Mouse (Mus musculus): ENCODE measurements around the gene Shisa8. TPM values are rescaled to one million over a fixed set of nuclear protein-coding genes. Genes with fewer than 3 reads are reported as not detected.

Gene Shisa8
- total and polyA plus RNA-seq, 2 experiments from 2014 or later = 2.7 to 6.3 TPM

GRCm38 (mm10) chr15:82223251-82223650, 10.6 kb upstream of the Shisa8 start:
- TF ChIP-seq CTCF (IDR thresholded peaks at IDR 0.05; ENCODE audit: low read depth) = no peak
- no peak overlapping the region for H3K4me3 ChIP-seq (ENCODE audit: low read depth, low read length)
- no peaks in the 10 kb centered on the region for H3K27me3 ChIP-seq (ENCODE audit: insufficient read depth, low read length)
- no peaks in the 10 kb centered on the region for H3K36me3 ChIP-seq (ENCODE audit: insufficient read depth)
- DNase-seq (no peak), ATAC-seq (no peak)
- WGBS = 69% methylated on average over 7 of the region's 7 CpGs
- no peak overlapping the region for H3K27ac ChIP-seq (ENCODE audit: low read depth, low read length)
- H3K4me1 ChIP-seq (ENCODE audit: insufficient read depth) = 0 out of 2 replicates have a peak, but pooled peaks cover 5% of the 10 kb centered on the region
- H3K4me2 ChIP-seq (ENCODE audit: low read depth) = no peak overlapping the region
- H3K9ac ChIP-seq = no peak overlapping the region
- H3K9me3 ChIP-seq (ENCODE audit: low read length) = no peaks in the 10 kb centered on the region

GRCm38 (mm10) chr15:82221104-82221860, 8.7 kb upstream of the Shisa8 start:
- DNase-seq (no peak), ATAC-seq (no peak)
- H3K4me1 ChIP-seq (ENCODE audit: insufficient read depth) = peaks cover 5% of the 10 kb centered on the region; the same call in 1 of the 2 replicates
- no peak overlapping the region for H3K9ac ChIP-seq
- H3K27me3 ChIP-seq (ENCODE audit: insufficient read depth, low read length) = no peaks in the 10 kb centered on the region
- H3K36me3 ChIP-seq (ENCODE audit: insufficient read depth) = no peaks in the 10 kb centered on the region
- no peak overlapping the region for H3K27ac ChIP-seq (ENCODE audit: low read depth, low read length)
- no peaks in the 10 kb centered on the region for H3K9me3 ChIP-seq (ENCODE audit: low read length)
- no peak overlapping the region for H3K4me2 ChIP-seq (ENCODE audit: low read depth)
- 62% methylated on average over 14 of the region's 14 CpGs for WGBS
- H3K4me3 ChIP-seq (ENCODE audit: low read depth, low read length) = no peak overlapping the region
- TF ChIP-seq CTCF (IDR thresholded peaks at IDR 0.05; ENCODE audit: low read depth) = peak; percentile 14; the same call in 1 of the 2 replicates

GRCm38 (mm10) chr15:82220003-82220675, 7.5 kb upstream of the Shisa8 start:
- Histone ChIP-seq H3K9me3 (ENCODE audit: low read length) (no peaks in the 10 kb centered on the region), H3K27ac (ENCODE audit: low read depth, low read length) (no peak overlapping the region), H3K27me3 (ENCODE audit: insufficient read depth, low read length) (no peaks in the 10 kb centered on the region), H3K4me3 (ENCODE audit: low read depth, low read length) (no peak overlapping the region), H3K4me2 (ENCODE audit: low read depth) (no peak overlapping the region), H3K9ac (no peak overlapping the region), H3K4me1 (ENCODE audit: insufficient read depth) (peaks cover 5% of the 10 kb centered on the region; the same call in 1 of the 2 replicates), H3K36me3 (ENCODE audit: insufficient read depth) (no peaks in the 10 kb centered on the region)
- TF ChIP-seq CTCF (IDR thresholded peaks at IDR 0.05; ENCODE audit: low read depth) = no peak
- 41% methylated on average over 11 of the region's 12 CpGs for WGBS
- ATAC-seq = no peak
- DNase-seq = no peak

- Histone ChIP-seq H3K36me3 (ENCODE audit: insufficient read depth) (no peaks in the 10 kb centered on the region), H3K27ac (ENCODE audit: low read depth, low read length) (no peak overlapping the region), H3K27me3 (ENCODE audit: insufficient read depth, low read length) (peaks cover 7% of the 10 kb centered on the region; the same call in 1 of the 2 replicates), H3K9ac (no peak overlapping the region), H3K4me2 (ENCODE audit: low read depth) (no peak overlapping the region), H3K4me3 (ENCODE audit: low read depth, low read length) (no peak overlapping the region), H3K4me1 (ENCODE audit: insufficient read depth) (peaks cover under 1% of the 10 kb centered on the region; the same call in 1 of the 2 replicates), H3K9me3 (ENCODE audit: low read length) (no peaks in the 10 kb centered on the region)
- ATAC-seq (no peak), DNase-seq (no peak)
- no peak for TF ChIP-seq CTCF (IDR thresholded peaks at IDR 0.05; ENCODE audit: low read depth)
- 81% methylated on average over 26 of the region's 26 CpGs for WGBS
Measured at GRCm38 (mm10) chr15:82218778-82219666, 6.4 kb upstream of the Shisa8 start.

- no peak overlapping the region for H3K4me2 ChIP-seq (ENCODE audit: low read depth)
- H3K4me1 ChIP-seq (ENCODE audit: insufficient read depth) = no peaks in the 10 kb centered on the region; the same call in 1 of the 2 replicates
- no peaks in the 10 kb centered on the region for H3K36me3 ChIP-seq (ENCODE audit: insufficient read depth)
- ATAC-seq (no peak), DNase-seq (no peak)
- no peak overlapping the region for H3K4me3 ChIP-seq (ENCODE audit: low read depth, low read length)
- TF ChIP-seq CTCF (IDR thresholded peaks at IDR 0.05; ENCODE audit: low read depth) = no peak
- WGBS = 35% methylated on average over 9 of the region's 9 CpGs
- no peak overlapping the region for H3K9ac ChIP-seq
- H3K9me3 ChIP-seq (ENCODE audit: low read length) = no peaks in the 10 kb centered on the region
- H3K27me3 ChIP-seq (ENCODE audit: insufficient read depth, low read length) = peaks cover 12% of the 10 kb centered on the region
- H3K27ac ChIP-seq (ENCODE audit: low read depth, low read length) = no peak overlapping the region
Measured at GRCm38 (mm10) chr15:82217980-82218379, 5.4 kb upstream of the Shisa8 start.

GRCm38 (mm10) chr15:82217039-82217438, 4.4 kb upstream of the Shisa8 start:
- H3K4me1 ChIP-seq (ENCODE audit: insufficient read depth) = no peaks in the 10 kb centered on the region; the same call in 1 of the 2 replicates
- no peaks in the 10 kb centered on the region for H3K9me3 ChIP-seq (ENCODE audit: low read length)
- H3K27me3 ChIP-seq (ENCODE audit: insufficient read depth, low read length) = peaks cover 18% of the 10 kb centered on the region
- no peak overlapping the region for H3K4me3 ChIP-seq (ENCODE audit: low read depth, low read length)
- H3K27ac ChIP-seq (ENCODE audit: low read depth, low read length) = no peak overlapping the region
- 22% methylated on average over 7 of the region's 7 CpGs for WGBS
- no peaks in the 10 kb centered on the region for H3K36me3 ChIP-seq (ENCODE audit: insufficient read depth)
- ATAC-seq = peak; percentile 30; the same call in 1 of the 2 replicates
- peak; percentile 34 for TF ChIP-seq CTCF (IDR thresholded peaks at IDR 0.05; ENCODE audit: low read depth)
- no peak for DNase-seq
- H3K4me2 ChIP-seq (ENCODE audit: low read depth) = no peak overlapping the region
- no peak overlapping the region for H3K9ac ChIP-seq
